Mouse (Mus musculus) R1 (cell line): ENCODE measurements around the gene Zfp503.

ENCODE experiments used
- DNase-seq: peaks from one replicate; pipeline ENCODE4 v3.0.0-alpha.2; 2018; ENCODE audit warnings: low read depth, low spot score

The Zfp503 gene

DNA sequence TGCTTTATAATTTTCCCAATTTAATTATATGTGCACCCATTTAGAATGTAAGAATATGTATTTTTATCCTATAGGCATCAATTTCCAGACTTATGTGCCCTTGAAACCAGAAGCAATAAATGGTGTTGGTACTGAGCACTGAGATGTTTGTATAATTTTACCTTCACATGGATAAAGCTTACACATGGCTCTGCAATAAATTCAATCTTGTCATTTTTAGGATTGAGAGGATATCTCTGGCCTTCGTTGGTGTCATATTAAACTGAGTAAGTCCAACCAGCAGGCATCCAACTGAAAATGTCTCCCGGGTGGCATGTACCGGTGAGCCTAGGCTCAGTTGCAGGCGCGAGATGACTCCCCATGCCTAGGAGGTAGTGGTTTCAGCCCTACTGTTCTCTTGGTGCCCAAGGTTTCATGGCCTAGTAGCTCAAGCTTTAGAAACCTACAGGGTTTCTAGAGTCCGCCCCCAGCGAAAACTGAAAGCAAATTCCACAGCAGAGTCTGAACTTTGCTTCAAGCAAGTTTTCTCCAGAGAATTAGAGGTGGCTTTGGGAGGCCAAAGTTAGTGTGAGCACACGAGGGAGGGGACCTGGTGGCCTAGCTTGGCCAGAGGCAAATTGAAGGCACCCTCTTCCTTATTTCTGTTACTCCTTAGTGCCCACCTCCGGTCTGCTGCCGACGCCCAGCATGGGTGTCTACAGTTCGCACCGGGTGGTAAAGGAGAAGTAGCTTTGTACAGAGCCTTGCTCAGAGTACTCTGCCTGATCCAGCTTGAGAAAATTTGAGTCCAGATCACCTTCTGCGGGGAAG lies 4.1 kb upstream of the Zfp503 start:
- no peak for DNase-seq

DNA sequence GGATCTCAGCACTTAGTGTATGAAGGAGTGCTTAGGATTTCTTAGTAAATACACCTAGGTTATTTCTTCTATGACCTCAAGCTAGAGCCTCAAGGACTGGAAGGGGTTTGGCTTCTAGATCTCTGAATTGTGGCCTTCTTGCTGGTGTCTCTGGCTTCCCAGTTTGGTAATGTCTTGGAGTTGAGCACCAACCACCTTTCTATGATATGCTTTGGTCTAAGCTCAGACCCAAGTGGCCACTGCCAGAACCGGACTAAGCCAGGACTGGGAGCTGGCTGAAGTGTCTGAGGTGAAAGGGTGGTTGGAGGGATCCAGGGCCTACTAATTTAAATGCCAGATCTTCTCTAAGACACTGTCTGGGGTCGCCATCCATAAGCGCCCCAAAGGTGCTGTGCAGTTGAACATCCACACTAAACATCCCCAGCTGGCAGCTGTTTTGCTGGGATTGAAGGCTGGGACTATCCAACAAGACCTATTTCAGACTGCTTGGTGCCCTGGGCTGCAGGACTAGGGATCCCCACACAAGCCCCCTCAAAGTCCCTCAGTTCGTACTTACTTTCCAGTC lies 3.0 kb upstream of the Zfp503 start:
- no peak for DNase-seq

DNA sequence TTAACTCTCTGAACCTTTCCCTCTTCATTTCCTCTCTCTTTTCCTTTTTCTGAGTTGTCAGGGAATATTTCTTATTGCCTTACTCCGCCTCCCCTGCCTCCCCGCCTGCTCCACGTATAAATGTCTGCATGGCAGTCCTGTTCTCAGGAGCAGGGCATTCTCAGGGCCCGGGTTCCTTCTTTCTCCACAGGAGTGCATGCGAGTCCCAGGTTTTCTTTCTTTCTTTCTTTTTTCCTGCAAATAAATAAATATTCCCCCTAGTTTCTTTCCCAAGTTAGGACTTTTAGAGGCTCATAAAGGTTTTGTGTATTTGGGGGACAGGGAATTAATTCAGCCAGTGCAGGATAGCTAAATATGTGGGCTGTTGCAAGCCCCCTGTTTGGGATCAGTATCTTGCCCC lies 2.5 kb upstream of the Zfp503 start:
- no peak for DNase-seq

DNA sequence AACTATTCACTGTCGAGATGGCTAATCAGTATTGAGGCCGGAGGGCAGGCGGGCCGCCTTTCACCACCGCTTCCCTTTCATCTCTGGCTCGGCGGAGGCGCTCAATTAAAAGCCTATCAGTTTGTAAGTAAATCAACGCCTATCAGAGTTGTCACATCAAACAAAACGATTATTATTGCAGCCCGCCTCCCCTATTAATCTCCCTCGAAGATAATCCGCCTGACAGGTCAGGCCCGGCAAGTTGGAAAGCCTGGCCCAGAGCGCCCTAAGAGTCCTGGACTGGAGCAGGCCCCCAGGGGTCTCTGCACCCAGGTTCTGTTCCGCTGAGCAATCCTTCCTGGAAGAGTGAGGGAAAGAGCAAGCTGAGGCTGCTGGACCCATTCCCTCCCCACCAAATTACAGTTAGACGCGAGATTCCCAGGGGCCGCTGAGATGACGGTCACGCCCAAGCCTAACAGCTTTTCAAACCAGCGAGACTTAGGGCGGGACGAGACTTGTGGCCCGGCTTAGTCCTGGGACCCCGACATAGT lies 1.9 kb upstream of the Zfp503 start:
- peak; percentile 50 for DNase-seq

DNA sequence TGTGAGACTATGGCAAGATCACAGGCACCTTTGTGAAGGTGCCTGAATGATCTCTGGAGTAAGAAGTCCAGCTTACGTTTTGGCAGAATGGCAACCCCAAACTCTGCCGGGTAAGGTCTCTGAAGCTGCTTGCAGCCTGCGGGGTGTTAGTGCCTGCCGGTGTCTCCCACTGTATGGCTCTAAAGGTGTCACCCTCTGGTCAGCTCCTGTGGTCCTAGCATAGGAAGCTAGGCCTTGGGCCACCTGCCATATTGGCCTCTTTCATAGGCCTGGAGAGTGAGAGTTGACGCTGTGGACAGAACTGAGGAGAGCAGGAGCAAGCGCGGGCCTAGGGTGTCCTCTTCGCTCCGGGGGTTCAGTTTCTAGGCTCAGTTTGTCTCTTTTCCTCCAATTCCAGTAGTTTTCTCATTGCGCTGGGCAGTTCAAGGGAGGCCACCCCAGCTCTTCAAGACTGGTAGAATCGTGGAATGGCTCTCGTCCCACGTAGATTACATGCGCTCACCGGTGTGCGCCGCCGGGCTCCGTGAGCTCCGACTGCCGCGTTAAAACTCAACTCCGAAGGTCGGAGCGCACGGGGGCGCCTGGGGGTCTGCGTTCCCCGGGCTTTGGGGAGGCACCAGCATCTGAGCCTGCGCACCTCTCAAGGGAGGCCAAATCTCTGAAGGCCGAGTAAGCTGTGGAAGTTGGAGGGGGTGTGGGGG lies 1.1 kb upstream of the Zfp503 start:
- DNase-seq = no peak

DNA sequence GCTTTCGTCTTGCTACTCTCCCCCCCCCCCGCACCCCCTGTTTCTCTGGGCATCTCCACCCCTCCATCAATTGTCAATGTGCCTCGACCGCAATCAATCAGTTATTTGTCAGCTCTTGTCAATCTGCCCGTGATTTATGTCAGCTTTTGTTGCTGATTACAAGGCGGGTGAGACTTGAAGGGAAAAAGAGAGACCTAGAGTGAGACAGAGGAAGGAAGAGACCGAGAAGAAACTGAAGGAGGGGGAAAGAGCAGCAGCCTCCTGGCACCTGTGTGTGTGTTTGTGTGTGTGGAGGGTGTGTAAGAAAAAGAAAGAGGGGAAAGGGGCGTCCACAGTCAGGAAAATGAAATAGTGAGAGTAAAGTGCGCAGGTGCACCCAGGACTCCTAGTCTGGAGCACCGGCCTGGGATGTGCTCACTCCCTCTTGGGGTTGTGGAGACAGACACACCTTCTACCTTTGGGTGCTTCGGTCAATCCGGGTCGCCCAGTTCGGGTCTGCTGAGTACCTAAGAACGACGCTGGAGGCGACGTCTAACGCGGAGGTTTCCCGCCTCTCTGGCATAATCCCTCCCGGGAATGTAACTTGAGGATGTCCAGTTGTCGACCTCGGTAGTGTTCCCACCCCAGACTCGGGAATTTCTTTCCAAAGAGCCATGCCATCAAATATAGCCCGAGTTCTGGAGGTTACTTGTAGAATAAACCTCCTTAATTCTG lies 667 bp downstream of the Zfp503 start:
- DNase-seq = peak; percentile 51

DNA sequence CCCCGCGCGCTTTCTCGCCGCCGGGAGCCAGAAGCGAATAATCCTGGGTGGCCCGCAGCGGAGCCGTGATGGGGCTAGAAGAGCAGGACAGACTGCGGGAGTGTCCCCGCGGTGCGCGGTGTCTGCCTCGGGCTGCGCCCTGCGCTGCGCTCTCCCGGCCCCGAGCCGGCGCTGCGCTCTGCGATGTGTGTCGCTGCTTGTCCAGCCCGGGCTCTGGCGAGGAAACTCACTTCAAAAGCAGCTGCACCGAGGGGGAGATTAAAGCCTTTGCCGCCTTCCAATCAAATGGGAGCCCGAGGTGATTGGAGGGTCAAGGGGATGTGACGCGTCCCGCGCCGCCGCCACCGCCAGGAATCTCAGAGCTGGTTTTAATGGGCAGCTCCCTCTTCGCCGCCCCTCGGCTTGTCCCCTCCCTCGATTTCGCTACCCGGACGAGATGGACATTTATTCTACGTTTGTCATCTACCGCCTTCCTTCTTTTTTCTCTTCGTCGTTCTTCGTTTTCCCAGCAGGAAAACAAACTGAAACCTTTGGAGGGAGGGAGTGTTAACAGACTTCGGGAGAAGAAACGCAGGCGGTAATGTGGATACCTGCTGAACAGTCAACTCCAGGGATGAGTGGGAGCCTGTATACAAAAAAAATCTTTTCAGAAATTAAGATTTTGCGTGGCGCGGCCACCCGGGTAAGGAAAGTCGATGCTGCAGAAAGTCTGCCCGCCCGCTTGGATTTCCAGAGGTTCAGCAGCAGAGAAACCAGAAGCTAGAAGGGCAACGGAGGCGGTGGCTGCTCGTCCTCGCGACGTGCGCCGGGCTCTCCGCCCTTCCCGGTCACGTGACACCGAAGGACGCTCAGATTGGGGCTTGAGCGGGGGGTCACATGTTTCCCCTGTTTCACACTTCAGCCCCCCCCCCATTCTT lies 1.5 kb downstream of the Zfp503 start:
- peak; percentile 84 for DNase-seq

DNA sequence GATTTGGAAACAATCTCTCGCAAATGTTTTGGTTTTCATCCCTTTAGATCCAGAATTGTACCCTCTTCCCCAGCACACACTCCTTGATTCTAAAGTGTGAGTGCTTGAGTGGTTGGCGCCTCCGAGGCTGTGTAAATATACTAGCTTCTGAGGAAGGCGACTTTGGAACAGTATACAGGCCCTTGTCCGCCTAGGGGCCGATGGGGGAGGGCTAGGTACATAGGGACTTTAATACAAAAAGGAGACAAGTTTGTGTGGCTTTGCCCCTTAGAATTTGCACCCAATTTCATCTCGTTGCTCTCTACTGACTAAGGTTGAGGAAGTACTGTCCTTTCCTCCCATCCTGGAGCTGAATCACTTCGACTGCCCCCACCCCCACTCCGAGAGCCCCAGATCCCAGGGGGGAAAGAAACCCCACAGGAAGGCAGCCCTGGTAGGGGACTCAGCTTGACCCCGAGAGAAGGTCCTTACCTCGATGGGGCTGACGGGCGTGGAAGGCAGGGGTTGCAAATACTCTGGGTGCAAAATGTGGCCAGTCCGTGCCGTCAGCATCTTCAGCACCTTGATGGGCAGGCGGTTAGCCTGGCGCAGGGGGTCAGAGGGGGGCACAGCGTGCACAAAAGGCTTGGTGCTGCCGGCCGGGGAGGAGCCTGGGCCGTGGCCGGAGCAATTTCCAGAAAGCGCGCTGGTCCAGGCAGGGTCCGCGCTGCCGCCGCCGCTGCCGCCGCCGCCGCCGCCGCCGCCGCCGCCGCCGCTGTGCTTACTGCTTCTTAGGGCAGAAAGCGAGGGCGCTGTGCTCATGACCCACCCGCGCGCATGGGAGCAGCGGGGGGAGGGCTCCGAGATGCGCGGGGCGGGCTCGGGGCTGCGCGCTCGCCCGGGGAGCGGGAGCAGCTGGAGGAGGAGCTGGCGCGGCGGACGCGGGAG lies 2.4 kb downstream of the Zfp503 start:
- peak; percentile 31 for DNase-seq

DNA sequence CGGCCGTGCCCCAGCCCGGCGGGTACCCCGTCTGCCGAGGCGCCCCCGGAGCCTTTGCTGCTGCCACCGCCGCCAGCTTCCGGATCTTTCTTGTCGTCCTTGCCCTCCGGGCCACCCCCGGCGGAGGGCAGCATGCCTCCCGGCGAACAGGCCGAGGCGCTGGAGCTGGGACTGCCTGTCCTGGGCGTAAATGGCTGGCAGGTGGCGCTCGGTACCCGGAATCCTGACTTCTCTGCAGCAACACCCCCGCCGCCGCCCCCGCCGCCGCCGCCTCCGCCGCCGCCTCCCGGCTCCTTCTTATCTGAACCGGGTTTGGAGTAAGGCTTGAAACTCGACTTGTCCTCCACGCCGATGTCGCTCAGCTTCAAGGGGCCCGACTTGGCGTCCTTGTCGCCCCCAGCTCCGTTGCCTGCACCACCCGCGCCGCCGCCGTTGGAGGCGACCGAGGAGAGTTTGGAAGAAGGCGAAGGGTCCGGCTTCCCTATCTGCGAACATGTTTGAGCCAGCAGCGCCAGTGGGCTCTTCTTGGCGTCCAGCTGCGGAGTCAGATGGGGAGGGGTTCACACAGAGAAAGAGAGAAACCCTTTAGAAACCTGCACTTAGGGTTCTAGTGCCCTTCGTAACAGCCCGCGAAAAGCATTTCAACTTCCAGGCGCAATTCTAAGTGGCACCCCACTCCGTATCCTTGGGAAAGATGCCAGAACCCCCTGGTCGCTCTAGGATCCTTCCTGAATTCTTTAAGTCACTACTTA lies 3.2 kb downstream of the Zfp503 start:
- peak; percentile 55 for DNase-seq

DNA sequence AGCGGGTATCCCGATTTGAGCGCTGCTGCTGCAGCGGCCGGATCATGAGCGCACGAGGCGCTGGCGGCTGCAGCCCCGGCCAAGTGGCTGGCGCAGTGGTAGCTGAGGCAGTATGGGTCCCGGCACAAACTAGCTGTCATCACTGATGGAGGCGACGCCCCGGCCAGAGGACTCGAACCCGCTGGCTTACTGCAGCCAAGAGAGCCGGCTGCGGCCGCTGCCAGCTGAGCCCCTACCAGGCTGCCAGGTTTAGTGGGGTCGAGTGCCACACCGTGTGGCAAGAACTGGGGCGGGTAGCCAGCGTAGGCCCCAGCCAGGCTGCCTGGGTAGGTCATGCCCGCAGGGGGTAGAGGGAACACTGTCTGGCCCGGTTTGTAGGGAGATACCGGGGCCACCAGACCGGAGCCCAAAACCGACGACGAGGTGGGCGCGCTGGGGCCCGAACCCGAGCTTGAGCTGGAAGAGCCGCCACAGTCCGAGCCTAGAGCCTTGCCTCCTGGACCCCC lies 3.9 kb downstream of the Zfp503 start:
- DNase-seq = peak; percentile 48

DNA sequence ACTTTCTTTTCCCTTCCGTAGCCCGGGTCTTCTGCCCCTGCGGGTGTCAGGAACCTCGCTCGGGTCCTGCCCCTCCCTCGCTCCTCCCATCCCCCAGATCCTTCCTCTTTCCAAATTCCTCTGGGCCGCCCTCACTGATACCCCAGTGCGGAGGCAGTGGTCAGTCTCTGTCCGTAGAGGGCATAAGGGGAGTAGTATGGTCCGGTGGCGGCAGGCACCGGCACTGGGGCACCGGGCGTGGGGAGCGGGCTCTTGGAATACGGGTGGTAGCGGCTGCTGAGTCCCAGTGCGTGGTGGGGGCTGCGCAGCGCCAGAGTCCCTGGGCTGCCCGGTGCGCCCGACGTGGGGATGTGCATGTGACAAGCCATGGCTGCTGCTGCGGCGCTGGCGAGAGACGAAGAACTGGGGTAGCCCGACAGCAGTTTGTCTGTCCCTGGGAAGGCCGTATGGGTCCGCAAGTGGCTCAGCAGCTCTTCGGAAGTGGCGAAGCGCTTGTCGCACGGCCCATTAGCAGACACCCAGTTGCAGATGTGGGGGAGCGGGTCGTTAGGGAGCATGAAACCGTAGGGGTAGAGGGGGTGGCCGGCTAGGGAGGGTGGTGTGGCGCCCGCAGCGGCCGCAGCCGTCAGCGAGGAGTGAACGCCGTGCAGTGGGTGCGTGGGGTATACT lies 4.5 kb downstream of the Zfp503 start:
- peak; percentile 60 for DNase-seq

DNA sequence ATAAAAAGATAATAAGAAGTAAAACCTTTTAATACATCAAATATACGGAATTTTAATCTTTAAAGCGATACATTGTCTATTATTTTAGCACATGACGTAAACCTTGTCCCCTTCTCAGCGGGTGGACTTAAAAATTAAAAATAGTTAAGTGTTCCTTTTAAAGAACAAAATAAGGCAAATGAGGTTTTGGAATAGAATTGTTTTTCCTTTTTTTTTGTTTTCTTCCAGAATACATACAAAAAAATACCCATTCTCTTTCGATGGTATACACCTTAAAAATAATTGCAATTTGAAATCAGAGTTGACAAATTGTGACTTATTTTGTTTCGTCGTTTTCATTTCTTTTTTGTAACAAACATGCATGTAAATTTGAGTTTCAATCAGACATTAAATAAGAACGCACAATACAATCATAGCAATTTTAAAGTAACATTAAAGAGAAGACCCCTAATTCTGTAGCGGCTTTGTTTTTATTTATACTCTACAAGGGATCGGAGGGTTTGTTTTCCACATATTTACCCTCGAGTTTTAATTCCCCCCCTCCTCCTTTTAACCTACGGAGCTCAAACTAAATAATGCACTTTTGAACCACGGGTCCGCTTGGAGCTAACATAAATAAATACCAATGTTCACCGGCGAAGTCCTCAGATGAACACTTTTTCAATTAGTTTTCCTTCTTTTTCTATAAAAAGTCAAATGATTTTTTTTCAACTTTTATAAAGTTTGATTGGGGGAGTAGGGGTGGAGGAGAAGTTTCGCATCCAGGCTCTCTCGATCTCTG lies 5.3 kb downstream of the Zfp503 start:
- DNase-seq = no peak

DNA sequence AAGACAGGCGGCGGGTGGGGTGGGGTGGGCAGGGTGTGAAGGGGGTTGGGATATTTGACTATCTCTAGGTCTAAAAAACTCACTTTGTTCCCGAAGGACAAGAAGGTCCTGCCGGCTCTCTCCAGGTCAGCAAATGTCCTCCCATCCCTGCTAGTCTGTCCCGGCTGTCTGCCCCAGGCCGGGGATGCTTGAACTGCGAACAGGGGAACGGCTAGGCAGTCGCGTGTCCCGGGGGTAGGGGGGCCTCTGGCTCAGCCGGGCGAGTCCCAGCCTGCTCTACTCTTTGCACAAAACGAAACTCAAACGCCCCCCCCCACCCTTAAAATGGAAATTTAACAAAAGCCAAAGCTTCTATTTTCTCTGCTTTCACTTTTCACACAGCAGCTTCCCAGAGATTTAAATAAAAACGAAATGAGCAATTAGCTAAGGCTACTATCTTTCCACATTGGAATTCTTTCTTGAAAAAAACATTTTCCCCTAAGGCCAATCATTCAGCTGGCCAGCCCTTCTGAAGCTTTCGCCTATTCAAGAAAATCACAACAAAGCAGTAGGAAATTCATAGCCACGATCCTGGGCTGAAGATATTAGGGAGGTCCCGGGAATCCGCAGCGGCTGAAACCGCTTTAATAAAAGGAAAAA lies 6.0 kb downstream of the Zfp503 start:
- no peak for DNase-seq

DNA sequence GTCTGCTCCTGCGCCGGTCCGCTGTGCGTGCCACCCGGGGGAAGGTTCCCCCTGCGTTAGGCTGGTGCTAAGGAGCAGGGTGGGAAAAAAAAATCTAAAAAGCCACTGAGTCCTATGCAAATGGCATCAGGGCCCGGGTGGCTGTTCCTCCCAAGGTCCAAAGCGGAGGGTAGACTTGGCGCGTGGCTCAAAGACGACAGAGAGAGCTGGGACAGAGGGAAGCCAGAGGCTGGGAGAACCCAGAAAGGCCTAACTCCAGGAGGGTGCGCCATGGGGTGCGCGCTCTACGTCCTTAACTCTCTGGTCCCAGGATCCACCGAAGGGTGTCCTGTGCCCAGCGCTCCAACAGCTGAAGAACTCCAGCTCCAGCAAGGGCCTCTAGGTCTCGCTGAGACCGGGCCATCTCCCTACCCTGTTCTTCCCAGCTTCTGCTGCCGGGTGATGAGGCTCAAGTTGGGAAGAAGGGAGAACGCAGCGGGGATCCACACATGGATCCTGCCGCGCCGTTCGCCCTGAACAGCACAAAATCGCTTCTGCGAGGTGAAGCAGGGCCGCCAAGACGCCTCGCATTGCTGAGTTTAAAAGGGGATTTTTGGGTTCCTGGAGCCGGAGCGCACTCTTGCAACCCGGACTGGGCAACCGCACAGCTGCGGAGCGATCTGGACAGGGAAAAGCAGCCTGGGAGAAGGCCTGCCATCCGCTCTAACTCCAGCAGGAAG lies 6.7 kb downstream of the Zfp503 start:
- DNase-seq = peak; percentile 33

DNA sequence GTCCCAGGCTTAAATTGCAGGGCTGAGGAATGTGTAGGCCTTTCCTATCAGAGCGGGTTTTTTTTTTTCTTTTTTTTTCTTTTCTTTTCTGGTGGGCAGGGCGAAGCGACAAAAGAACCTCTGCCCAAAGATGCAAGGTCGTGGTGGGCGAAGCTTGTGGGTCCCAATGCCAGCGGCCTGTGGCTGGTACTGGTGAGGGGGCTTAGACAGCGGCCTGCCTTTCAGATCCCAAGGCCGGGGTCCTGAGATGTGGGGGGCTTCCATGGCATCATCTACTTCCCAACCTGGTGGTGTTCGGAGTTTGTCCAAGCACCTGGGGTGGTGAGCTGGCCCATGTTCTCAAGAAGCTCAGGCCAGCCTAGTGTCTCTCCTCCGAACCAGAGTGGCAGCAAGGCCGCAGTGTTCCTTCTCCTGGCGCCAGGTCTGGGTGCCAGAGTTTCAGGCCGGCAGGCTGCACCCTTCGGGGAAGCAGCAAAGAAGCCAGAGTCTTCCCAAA lies 7.3 kb downstream of the Zfp503 start:
- DNase-seq = no peak

DNA sequence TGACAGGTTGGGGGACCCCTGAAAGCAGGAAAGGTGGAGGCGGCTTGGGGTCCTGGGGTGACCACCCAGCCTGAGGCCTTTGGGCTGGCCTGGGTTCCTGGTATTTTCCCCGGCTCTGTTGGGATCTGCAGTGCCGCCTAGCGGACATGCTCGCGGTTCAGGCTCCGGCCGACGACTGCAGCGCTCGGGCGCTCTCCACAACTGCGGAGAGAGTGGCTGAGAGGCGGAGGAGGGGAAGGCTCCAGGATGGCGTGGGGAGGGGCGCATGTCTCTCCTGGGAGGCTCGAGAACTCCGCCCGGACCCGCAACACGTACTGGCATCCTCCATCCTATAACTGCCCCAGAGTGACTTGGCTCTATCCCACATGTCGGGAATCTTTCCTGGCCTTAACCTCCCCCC lies 7.9 kb downstream of the Zfp503 start:
- DNase-seq = peak; percentile 81
